Comparison of ENCODE assay signal across 8 mouse cellular contexts in the genomic region with DNA sequence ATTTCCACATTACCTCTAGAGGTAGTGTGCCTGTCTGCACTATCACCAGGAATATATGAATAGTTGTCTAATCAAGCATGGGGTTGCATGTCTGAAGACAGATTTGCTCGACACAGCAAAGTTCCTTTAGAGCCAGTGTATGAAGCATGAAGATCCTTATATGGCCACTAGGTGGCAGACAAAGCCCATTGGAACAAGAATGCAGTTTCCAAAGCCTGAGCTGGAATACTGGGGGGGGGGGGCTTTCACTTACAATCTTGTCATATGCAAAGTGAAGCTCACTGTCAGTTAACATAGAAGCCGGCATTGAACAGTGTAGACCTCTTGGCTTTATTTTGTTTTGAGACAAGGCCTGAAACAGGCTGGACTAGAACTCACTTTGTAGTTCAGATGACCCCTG. TPM values are rescaled to one million over a fixed set of nuclear protein-coding genes. Genes with fewer than 3 reads are reported as not detected.
DNase-seq lines count a peak whose midpoint lies in the region; ATAC-seq and TF ChIP-seq lines count a peak whose summit lies in the region.

No protein-coding gene starts in this region.

- TF ChIP-seq POLR2A in cerebellum, adult 2 months (IDR thresholded peaks at IDR 0.05; ENCODE audit: borderline replicate concordance, insufficient read depth, low read length), result no peak

- no peaks in the 10 kb centered on the region for H3K4me1 ChIP-seq in cerebellum, adult 2 months (ENCODE audit: control insufficient read depth, insufficient read depth, low read length)
- H3K4me1 ChIP-seq in heart, embryonic 11.5 days (ENCODE audit: control insufficient read depth, insufficient read depth, low read length), result peaks cover 6% of the 10 kb centered on the region

- WGBS in cerebellum, adult 2 months, result 3% methylated on average over 2 of the region's 2 CpGs
- WGBS in heart, embryonic 11.5 days (ENCODE audit: insufficient replicate concordance), result 1% methylated on average over 2 of the region's 2 CpGs
- 5% methylated on average over 2 of the region's 2 CpGs for WGBS in large intestine, adult 2 months

- peak; percentile 38; the same call in 1 of the 2 replicates for TF ChIP-seq CTCF in cerebellum, adult 2 months (IDR thresholded peaks at IDR 0.05; ENCODE audit: borderline replicate concordance, insufficient read depth, low read depth, low read length)

- peak overlapping the region; percentile 58 for H3K4me2 ChIP-seq in heart, embryonic 11.5 days

- H3K9ac ChIP-seq in heart, embryonic 11.5 days (ENCODE audit: low read depth, low read length), result no peak overlapping the region

- H3K4me3 ChIP-seq in cerebellum, adult 2 months (replicated peaks; ENCODE audit: insufficient read depth, low read depth, low read length), result no peak overlapping the region
- H3K4me3 ChIP-seq in heart, embryonic 11.5 days (ENCODE audit: low read depth, low read length), result peak overlapping the region; percentile 28

- H3K9me3 ChIP-seq in heart, embryonic 11.5 days (replicated peaks; ENCODE audit: control insufficient read depth, low read length), result no peaks in the 10 kb centered on the region

- DNase-seq in gastrocnemius, postnatal 14 days, result peak; percentile 25
- no peak for DNase-seq in gastrocnemius, adult 8-10 months (ENCODE audit: low spot score in 2 of 2)
- no peak for DNase-seq in cerebellum, adult 2 months
- DNase-seq in large intestine, adult 2 months (ENCODE audit: low read depth, low spot score), result peak; percentile 8
- peak; percentile 66 for DNase-seq in splenic B cell, adult 2 months (ENCODE audit: low read depth, low spot score)

- H3K36me3 ChIP-seq in heart, embryonic 11.5 days (ENCODE audit: control insufficient read depth, insufficient read depth, low read length), result no peaks in the 10 kb centered on the region
- H3K36me3 ChIP-seq in splenic B cell, adult 2 months (ENCODE audit: control insufficient read depth, insufficient read depth, low read length, poor library complexity, severe bottlenecking), result no peaks in the 10 kb centered on the region

- peaks cover 1% of the 10 kb centered on the region; the same call in 1 of the 2 replicates for H3K27me3 ChIP-seq in cerebellum, adult 2 months (ENCODE audit: control insufficient read depth, insufficient read depth, low read length)
- no peaks in the 10 kb centered on the region for H3K27me3 ChIP-seq in heart, embryonic 11.5 days (ENCODE audit: control insufficient read depth, insufficient read depth, low read length)
- H3K27me3 ChIP-seq in splenic B cell, adult 2 months (ENCODE audit: control insufficient read depth, insufficient read depth, low read length, poor library complexity, severe bottlenecking), result no peaks in the 10 kb centered on the region

- peak; percentile 56 for ATAC-seq in CD4-positive, CD25-positive, alpha-beta regulatory T cell, adult 4 months
- ATAC-seq in heart, embryonic 11.5 days (replicated peaks; ENCODE audit: insufficient number of reproducible peaks, low FRiP score, low TSS enrichment), result peak; percentile 18; the same call in 1 of the 2 replicates
- peak; percentile 58 for ATAC-seq in megakaryocyte-erythroid progenitor cell, adult 5-6 weeks (replicated peaks; ENCODE audit: low FRiP score, low TSS enrichment, poor library complexity, severe bottlenecking)

- no peak overlapping the region for H3K27ac ChIP-seq in cerebellum, adult 2 months (ENCODE audit: insufficient read depth, low read length)
- 0 out of 2 replicates have a peak overlapping the region, but pooled peaks have one; percentile 41 for H3K27ac ChIP-seq in heart, embryonic 11.5 days (ENCODE audit: low read depth, low read length)

- intact Hi-C loops in gastrocnemius, postnatal 14 days (cut with DNase I; ENCODE audit: low total_unique reads), result loop anchor here (5.0 to 10.0 kb wide), 2 partner anchors 294 to 617 kb away; no protein-coding TSS in a partner anchor

RNA-seq across cellular contexts. Expression of a gene that starts 5.5 kb away (rescaled TPM):
- total RNA-seq in gastrocnemius, postnatal 14 days (2021), result under 1 TPM in 1 of 2 experiments, not detected in 1; 0.58 TPM
- total RNA-seq in gastrocnemius, adult 8-10 months (2022), result 1 to 10 TPM in 1 of 4 experiments, not detected in 3; 1.0 TPM
- polyA plus RNA-seq in CD4-positive, CD25-positive, alpha-beta regulatory T cell, adult 4 months (2017; shearing (Covaris generic)), result 1 to 10 TPM; 1.6 to 2.5 TPM
- polyA plus RNA-seq in cerebellum, adult 2 months (2012; rRNA removed), result not detected in 2 replicates
- 0.24 and 0.68 TPM in 2 replicates for polyA plus RNA-seq in heart, embryonic 11.5 days (2014; fragmentation: Nextera tagmentation; extraction: Ambion mirVana)
- 0.35 TPM in 1 of 2 replicates, not detected in the other for polyA plus RNA-seq in large intestine, adult 2 months (2012; rRNA removed)
- 2.8 TPM in 1 of 2 replicates, not detected in the other for total RNA-seq in megakaryocyte-erythroid progenitor cell, adult 5-6 weeks (2014; fragmentation: Nextera tagmentation)
- 0.95 and 6.7 TPM in 2 replicates for total RNA-seq in megakaryocyte-erythroid progenitor cell, adult 5-6 weeks (2017)

RNA-seq across cellular contexts. Expression of a gene that starts 19.5 kb away (rescaled TPM):
- total RNA-seq in gastrocnemius, postnatal 14 days (2021), result not detected
- total RNA-seq in gastrocnemius, adult 8-10 months (2022), result not detected
- polyA plus RNA-seq in CD4-positive, CD25-positive, alpha-beta regulatory T cell, adult 4 months (2017; shearing (Covaris generic)), result 1 to 10 TPM; 3.9 to 4.7 TPM
- not detected in 2 replicates for polyA plus RNA-seq in cerebellum, adult 2 months (2012; rRNA removed)
- 0.80 and 0.87 TPM in 2 replicates for polyA plus RNA-seq in heart, embryonic 11.5 days (2014; fragmentation: Nextera tagmentation; extraction: Ambion mirVana)
- polyA plus RNA-seq in large intestine, adult 2 months (2012; rRNA removed), result not detected in 2 replicates
- total RNA-seq in megakaryocyte-erythroid progenitor cell, adult 5-6 weeks (2014; fragmentation: Nextera tagmentation), result not detected in 2 replicates
- not detected in 2 replicates for total RNA-seq in megakaryocyte-erythroid progenitor cell, adult 5-6 weeks (2017)

RNA-seq across cellular contexts. Expression of a gene that starts 37.5 kb away (rescaled TPM):
- total RNA-seq in gastrocnemius, postnatal 14 days (2021), result 10 to 100 TPM; 30.8 to 32.9 TPM
- 10 to 100 TPM; 24.4 to 30.5 (median 27.4) TPM for total RNA-seq in gastrocnemius, adult 8-10 months (2022)
- 100 to 1,000 TPM; 139 to 161 TPM for polyA plus RNA-seq in CD4-positive, CD25-positive, alpha-beta regulatory T cell, adult 4 months (2017; shearing (Covaris generic))
- 81.7 and 84.4 TPM in 2 replicates for polyA plus RNA-seq in cerebellum, adult 2 months (2012; rRNA removed)
- polyA plus RNA-seq in heart, embryonic 11.5 days (2014; fragmentation: Nextera tagmentation; extraction: Ambion mirVana), result 52.1 and 55.7 TPM in 2 replicates
- polyA plus RNA-seq in large intestine, adult 2 months (2012; rRNA removed), result 44.6 and 44.8 TPM in 2 replicates
- total RNA-seq in megakaryocyte-erythroid progenitor cell, adult 5-6 weeks (2014; fragmentation: Nextera tagmentation), result 38.0 and 65.7 TPM in 2 replicates
- 132 and 179 TPM in 2 replicates for total RNA-seq in megakaryocyte-erythroid progenitor cell, adult 5-6 weeks (2017)

Comparison
In these comparisons a context has a peak if more than half of its experiments do, and no peak if none do; other contexts are left out.
1. DNase-seq: peak in gastrocnemius, postnatal 14 days (single experiment), large intestine, adult 2 months (single experiment) and splenic B cell, adult 2 months (single experiment); none in gastrocnemius, adult 8-10 months (0 of 2) and cerebellum, adult 2 months (0 of 2).
2. Peak in every context shown above with its lines, with median percentiles within 50 percentile points of each other: ATAC-seq.